Mouse (Mus musculus) forebrain, embryonic 11.5 days (tissue): ENCODE results near the gene Ssbp3. TPM values are rescaled to one million over a fixed set of nuclear protein-coding genes. Genes with fewer than 3 reads are reported as not detected.

ENCODE experiments used
- ATAC-seq: fragments of 200-750 bp; cut with Nextera tagmentation; replicated peaks from 2 replicates; pipeline ENCODE4 v1.8.0; 2017; ENCODE audit warnings: moderate TSS enrichment; ENCODE audit not compliant: low FRiP score
- DNase-seq: peaks from one replicate; pipeline ENCODE4 v3.0.0-alpha.2; 2017; ENCODE audit warnings: low spot score
- H3K27ac ChIP-seq: fragments of 300-500 bp; sonication (generic); 2 replicates; pipeline ENCODE4 v1.5.1; 2014; ENCODE audit warnings: low read depth, low read length
- H3K27me3 ChIP-seq: fragments of 300-500 bp; sonication (generic); 2 replicates; pipeline ENCODE4 v1.6.1; 2014; ENCODE audit warnings: mild to moderate bottlenecking, low read length, mixed read lengths; ENCODE audit not compliant: control insufficient read depth, insufficient read depth
- H3K36me3 ChIP-seq: fragments of 300-500 bp; sonication (generic); 2 replicates; pipeline ENCODE4 v1.6.1; 2014; ENCODE audit warnings: mild to moderate bottlenecking, low read length, moderate library complexity, mixed read lengths; ENCODE audit not compliant: control insufficient read depth, insufficient read depth
- H3K4me1 ChIP-seq: fragments of 300-500 bp; sonication (generic); replicated peaks from 2 replicates; pipeline ENCODE4 v1.6.1; 2014; ENCODE audit warnings: low read length, mixed read lengths; ENCODE audit not compliant: control insufficient read depth, insufficient read depth
- H3K4me2 ChIP-seq: fragments of 300-500 bp; sonication (generic); 2 replicates; pipeline ENCODE4 v1.6.1; 2014; ENCODE audit warnings: low read depth, mild to moderate bottlenecking, low read length, moderate library complexity, mixed read lengths; ENCODE audit not compliant: severe bottlenecking
- H3K4me3 ChIP-seq: fragments of 300-500 bp; sonication (generic); 2 replicates; pipeline ENCODE4 v1.5.1; 2014; ENCODE audit warnings: low read depth, low read length
- H3K9ac ChIP-seq: fragments of 300-500 bp; sonication (generic); 2 replicates; pipeline ENCODE4 v1.6.1; 2014; ENCODE audit warnings: low read length
- H3K9me3 ChIP-seq: fragments of 300-500 bp; sonication (generic); 2 replicates; pipeline ENCODE4 v1.6.1; 2016; ENCODE audit warnings: low read length, mixed read lengths; ENCODE audit not compliant: control insufficient read depth
- WGBS: fragments of 180-500 bp; shearing (Covaris S2); extraction: QIAGEN DNeasy Blood & Tissue Kit; methylation state at CpG from one replicate; pipeline ENCODE4 v1.1.7; 2014; 5-methylcytosine and 5-hydroxymethylcytosine counted together
- polyA plus RNA-seq: library from polyadenylated mRNA; unstranded; fragments of >200 nt; fragmentation: Nextera tagmentation; extraction: Ambion mirVana; gene quantifications from 2 replicates; pipeline ENCODE4 v1.2.1, GENCODE M21; 2014

Ssbp3 gene
- polyA plus RNA-seq, 1 experiment from 2014 or later: 135 TPM

DNA sequence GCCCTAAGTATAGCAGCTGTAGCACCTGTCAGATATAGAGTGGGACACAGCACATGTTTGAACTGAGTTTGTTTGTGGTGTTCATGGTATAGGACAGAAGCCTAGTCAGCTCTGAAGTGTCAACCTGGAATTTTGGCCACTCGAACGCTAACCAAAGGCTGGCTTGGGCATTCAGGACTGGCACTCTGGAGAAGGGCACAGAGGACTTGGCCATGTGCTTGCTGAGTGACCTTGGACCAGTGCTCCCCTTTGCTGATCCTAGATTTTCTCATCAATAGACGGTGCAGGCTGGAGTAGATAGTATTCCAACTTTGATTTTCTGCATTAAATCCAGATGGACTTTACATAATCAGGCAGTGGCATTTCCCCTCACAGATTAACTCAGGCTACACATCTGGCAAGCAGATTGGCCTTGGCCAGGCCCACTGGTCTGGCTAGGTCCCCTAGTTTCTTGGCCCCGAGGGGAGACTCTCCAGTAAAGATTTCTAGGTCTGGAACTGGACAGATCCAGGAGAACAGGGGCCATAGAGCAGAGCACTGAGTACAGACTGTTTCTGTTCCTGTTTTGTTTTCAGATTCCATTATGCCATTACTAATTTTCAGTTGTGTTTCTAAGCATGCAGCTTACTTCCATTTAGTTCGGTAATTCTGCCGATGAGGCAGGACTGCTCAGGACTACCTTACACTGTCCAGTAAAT lies 102.8 kb downstream of the Ssbp3 start:
- DNase-seq: no peak
- 81% methylated on average over 6 of the region's 6 CpGs for WGBS
- no peaks in the 10 kb centered on the region; the same call in 1 of the 2 replicates for H3K36me3 ChIP-seq
- no peaks in the 10 kb centered on the region for H3K27me3 ChIP-seq
- no peak overlapping the region for H3K4me3 ChIP-seq
- H3K9me3 ChIP-seq: no peaks in the 10 kb centered on the region
- H3K4me1 ChIP-seq: peaks cover 12% of the 10 kb centered on the region
- ATAC-seq: no peak
- H3K9ac ChIP-seq: no peak overlapping the region
- no peak overlapping the region for H3K27ac ChIP-seq
- no peak overlapping the region for H3K4me2 ChIP-seq

- WGBS: 82% methylated on average over 9 of the region's 9 CpGs
- Histone ChIP-seq H3K36me3 (no peaks in the 10 kb centered on the region; the same call in 1 of the 2 replicates), H3K4me3 (no peak overlapping the region), H3K4me2 (no peak overlapping the region), H3K9ac (no peak overlapping the region), H3K4me1 (peaks cover 18% of the 10 kb centered on the region), H3K27ac (no peak overlapping the region), H3K27me3 (no peaks in the 10 kb centered on the region), H3K9me3 (no peaks in the 10 kb centered on the region)
- no peak for ATAC-seq
- no peak for DNase-seq
Measured at GRCm38 (mm10) chr4:107013817-107014260, 103.3 kb downstream of the Ssbp3 start.

DNA sequence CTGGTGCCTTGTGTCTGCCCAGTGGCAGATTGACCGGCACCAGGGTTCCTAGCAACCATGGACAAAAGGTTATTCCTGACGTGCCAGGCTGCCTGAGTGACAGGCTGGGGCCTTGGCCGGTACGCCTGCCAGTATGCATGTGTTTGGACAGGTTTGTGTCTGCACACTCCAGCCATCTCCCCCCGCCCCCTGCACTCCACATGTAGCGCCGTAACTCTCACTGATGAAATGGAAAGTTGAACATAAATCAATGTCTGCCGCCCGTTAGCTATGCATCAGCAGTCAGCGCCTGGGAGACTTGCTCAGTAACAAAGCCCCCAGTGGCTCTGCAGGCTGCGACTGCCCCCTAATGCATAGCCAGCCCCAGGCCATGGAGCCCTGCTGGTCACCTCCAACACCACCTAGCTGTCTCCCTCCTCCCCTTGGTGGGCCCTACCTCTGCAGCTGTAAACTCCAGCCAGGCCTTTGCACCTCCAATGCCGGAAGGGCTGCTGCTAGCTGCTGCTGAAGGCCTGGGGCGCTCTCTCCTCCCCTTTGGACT lies 105.5 kb downstream of the Ssbp3 start:
- peak; percentile 40; the same call in 1 of the 2 replicates for ATAC-seq
- no peaks in the 10 kb centered on the region for H3K27me3 ChIP-seq
- H3K4me3 ChIP-seq: no peak overlapping the region
- peak; percentile 67 for DNase-seq
- no peak overlapping the region for H3K9ac ChIP-seq
- no peak overlapping the region for H3K27ac ChIP-seq
- peaks cover 32% of the 10 kb centered on the region for H3K4me1 ChIP-seq
- H3K36me3 ChIP-seq: no peaks in the 10 kb centered on the region; the same call in 1 of the 2 replicates
- WGBS: 51% methylated on average over 13 of the region's 13 CpGs
- H3K9me3 ChIP-seq: no peaks in the 10 kb centered on the region
- no peak overlapping the region for H3K4me2 ChIP-seq

DNA sequence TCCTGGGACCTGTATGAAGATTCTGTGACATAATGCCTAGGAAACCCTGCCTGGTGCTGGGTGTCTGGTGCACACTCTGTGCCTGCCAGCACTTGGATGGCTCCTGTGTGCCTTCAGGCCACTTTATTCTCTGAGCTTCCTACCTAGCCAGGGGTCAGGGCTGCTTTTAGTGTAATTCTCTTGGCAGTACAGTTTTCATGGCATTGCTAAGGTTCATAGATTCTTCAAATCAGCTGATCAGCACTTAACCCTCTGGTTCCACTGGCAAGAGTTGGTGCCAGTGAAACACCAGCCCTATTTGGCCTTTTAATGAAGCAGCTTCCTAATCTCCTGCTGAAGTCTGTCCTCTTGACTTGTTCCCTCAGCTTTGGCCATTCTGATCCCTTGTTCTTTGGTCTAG lies 106.8 kb downstream of the Ssbp3 start:
- ATAC-seq: no peak
- Histone ChIP-seq H3K9me3 (no peaks in the 10 kb centered on the region), H3K36me3 (no peaks in the 10 kb centered on the region; the same call in 1 of the 2 replicates), H3K9ac (no peak overlapping the region), H3K4me3 (no peak overlapping the region), H3K27ac (no peak overlapping the region), H3K4me2 (no peak overlapping the region), H3K27me3 (no peaks in the 10 kb centered on the region), H3K4me1 (peaks cover 33% of the 10 kb centered on the region)
- no peak for DNase-seq

- no peak overlapping the region for H3K9ac ChIP-seq
- H3K27ac ChIP-seq: no peak overlapping the region
- no peaks in the 10 kb centered on the region; the same call in 1 of the 2 replicates for H3K36me3 ChIP-seq
- no peak overlapping the region for H3K4me3 ChIP-seq
- peaks cover 33% of the 10 kb centered on the region for H3K4me1 ChIP-seq
- no peak for DNase-seq
- H3K4me2 ChIP-seq: no peak overlapping the region
- 82% methylated on average over 3 of the region's 3 CpGs for WGBS
- no peak for ATAC-seq
- H3K27me3 ChIP-seq: no peaks in the 10 kb centered on the region
- H3K9me3 ChIP-seq: no peaks in the 10 kb centered on the region
Measured at GRCm38 (mm10) chr4:107018521-107018920, 108.0 kb downstream of the Ssbp3 start.

GRCm38 (mm10) chr4:107019027-107019426 lies 108.5 kb downstream of the Ssbp3 start:
- no peak overlapping the region for H3K9ac ChIP-seq
- WGBS: 71% methylated on average over 7 of the region's 7 CpGs
- ATAC-seq (no peak), DNase-seq (no peak)
- H3K4me1 ChIP-seq: peaks cover 35% of the 10 kb centered on the region
- no peaks in the 10 kb centered on the region for H3K27me3 ChIP-seq
- no peak overlapping the region for H3K4me3 ChIP-seq
- no peaks in the 10 kb centered on the region; the same call in 1 of the 2 replicates for H3K36me3 ChIP-seq
- H3K27ac ChIP-seq: no peak overlapping the region
- H3K4me2 ChIP-seq: no peak overlapping the region
- H3K9me3 ChIP-seq: no peaks in the 10 kb centered on the region

DNA sequence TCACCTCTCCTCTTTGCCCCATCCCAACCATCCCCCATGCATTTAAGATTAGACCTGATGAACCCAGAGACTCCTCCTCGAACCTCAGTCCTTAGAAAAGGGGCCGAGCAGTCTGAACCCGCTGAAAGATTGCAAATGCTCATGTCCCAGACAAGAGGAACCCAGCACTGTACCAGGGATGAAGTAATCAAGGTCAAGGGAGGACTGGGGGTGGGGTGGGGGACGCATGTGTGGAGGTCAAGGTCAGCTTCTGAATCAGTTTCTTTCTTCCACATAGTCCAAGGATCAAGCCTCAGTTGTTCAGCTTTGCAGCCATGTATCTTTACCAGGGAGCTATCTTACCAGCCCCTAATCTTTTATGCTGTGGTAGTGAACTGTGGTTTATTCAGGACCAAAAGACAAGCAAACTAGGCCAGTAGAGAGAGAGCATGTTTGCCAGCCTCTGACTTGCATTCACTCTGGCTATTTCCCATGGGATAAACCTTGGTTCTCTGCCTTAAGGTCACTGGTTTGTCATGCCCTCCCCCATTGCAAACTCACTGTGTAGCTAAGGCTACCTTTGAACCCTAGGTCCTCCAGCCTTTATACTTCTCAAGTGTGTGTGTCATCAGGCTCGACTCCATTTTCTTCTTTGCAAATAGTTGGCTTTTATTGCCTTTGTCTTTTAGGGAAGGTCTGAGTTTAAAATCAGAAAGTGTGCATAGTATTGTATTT lies 109.9 kb downstream of the Ssbp3 start:
- Histone ChIP-seq H3K4me2 (no peak overlapping the region), H3K9me3 (no peaks in the 10 kb centered on the region), H3K36me3 (no peaks in the 10 kb centered on the region; the same call in 1 of the 2 replicates), H3K9ac (no peak overlapping the region), H3K4me1 (peaks cover 36% of the 10 kb centered on the region), H3K4me3 (no peak overlapping the region), H3K27ac (no peak overlapping the region), H3K27me3 (no peaks in the 10 kb centered on the region)
- DNase-seq (no peak), ATAC-seq (no peak)
- 74% methylated on average over 5 of the region's 5 CpGs for WGBS

DNA sequence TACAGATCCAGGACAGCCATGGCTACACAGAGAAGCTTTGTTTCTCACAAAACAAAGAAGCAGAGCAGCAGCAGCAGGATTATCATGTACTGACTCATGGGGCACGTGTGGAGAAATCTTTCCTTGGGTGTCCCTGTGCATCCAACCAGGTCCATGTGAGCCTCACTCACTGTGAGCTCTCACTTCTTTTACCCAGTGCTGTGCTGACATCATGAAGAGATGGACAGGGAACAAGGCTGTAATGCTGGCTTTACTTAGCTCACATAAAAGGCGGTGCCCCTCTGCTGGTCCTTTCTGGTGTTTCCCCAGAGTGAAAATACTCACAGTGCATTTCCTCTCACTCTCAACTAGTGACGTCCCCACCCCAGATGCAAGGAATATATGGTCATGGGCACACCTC lies 111.0 kb downstream of the Ssbp3 start:
- Histone ChIP-seq H3K4me2 (no peak overlapping the region), H3K27ac (no peak overlapping the region), H3K36me3 (no peaks in the 10 kb centered on the region), H3K27me3 (no peaks in the 10 kb centered on the region), H3K4me3 (no peak overlapping the region), H3K9ac (no peak overlapping the region), H3K9me3 (no peaks in the 10 kb centered on the region), H3K4me1 (peaks cover 27% of the 10 kb centered on the region)
- no peak for DNase-seq
- ATAC-seq: no peak
- WGBS: 75% methylated on average over 3 of the region's 3 CpGs
